Mouse (Mus musculus) G1E (cell line): Measurements from ENCODE around the gene 9130023H24Rik.

ENCODE experiments used
- CTCF ChIP-seq: IDR thresholded peaks from 2 replicates; pipeline ENCODE4 v1.5.1; 2012; ENCODE audit warnings: low read depth, low read length, inconsistent platforms, mixed read lengths
- GATA1 ChIP-seq: IDR thresholded peaks from 2 replicates; pipeline ENCODE4 v1.6.1; 2012; ENCODE audit warnings: borderline replicate concordance, low read length, inconsistent platforms, mixed read lengths
- POLR2AphosphoS5 ChIP-seq: IDR thresholded peaks from 2 replicates; pipeline ENCODE4 v1.6.1; 2012; ENCODE audit warnings: low read depth, low read length, inconsistent platforms; ENCODE audit not compliant: insufficient replicate concordance

GRCm38 (mm10) chr7:128242331-128242730 lies 4.5 kb upstream of the 9130023H24Rik start:
- TF ChIP-seq GATA1 = no peak
- no peak for TF ChIP-seq CTCF
- TF ChIP-seq POLR2AphosphoS5 = no peak
